In the genomic region with DNA sequence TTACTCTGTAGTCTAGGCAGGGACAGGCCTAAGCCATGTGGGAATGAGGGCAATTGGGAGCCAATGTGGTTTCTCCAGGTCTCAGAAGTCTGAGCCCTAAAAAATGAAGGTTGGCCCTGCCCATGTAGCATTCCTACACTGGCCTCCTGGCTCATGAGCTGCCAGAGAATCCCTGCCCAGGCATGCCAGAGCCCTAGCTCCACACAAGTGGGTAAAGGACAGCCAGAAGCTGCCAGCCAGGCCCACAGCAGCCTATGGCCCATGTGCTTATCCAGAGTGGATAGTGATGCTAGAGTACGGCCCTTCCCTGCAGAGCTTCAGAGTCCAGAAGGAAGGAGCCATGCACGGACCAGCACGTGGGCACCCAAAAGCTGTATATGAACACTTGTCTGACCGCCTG, we compare ENCODE assay signal across 18 mouse cellular contexts.
"Had no signal": no experiment of that assay in that cellular context is flagged by ENCODE, and none has a peak within 500 bp of the region (broad histone marks: within the 10 kb centered on the region; RNA-seq: fewer than 3 reads in every experiment).

No protein-coding gene starts in this region.

- ATAC-seq: inflammation-experienced regulatory T-cells, adult 6 months; intestine, embryonic 16.5 days; midbrain, embryonic 16.5 days had no signal

- DNase-seq: kidney, adult 18-20 months; kidney, adult 9 months; kidney, postnatal 25 days; layer of hippocampus, adult 9-11 months; lung, adult 18-20 months; lung, postnatal 10 days; lung, postnatal 36 days; thymus, adult 18-20 months; thymus, postnatal 36 days had no signal

- H3K4me3 ChIP-seq: layer of hippocampus, adult 2 months; lung, embryonic 15.5 days; megakaryocyte, embryonic 14.5 days had no signal

- H3K4me2 ChIP-seq: lung, embryonic 15.5 days; midbrain, embryonic 11.5 days had no signal

- H3K36me3 ChIP-seq: lung, embryonic 15.5 days had no signal

- H3K9me3 ChIP-seq: lung, embryonic 15.5 days had no signal

- H3K9ac ChIP-seq: liver, embryonic 14.5 days; lung, embryonic 15.5 days had no signal

- H3K27ac ChIP-seq: kidney, postnatal 0 days; layer of hippocampus, adult 2 months; liver, embryonic 14.5 days; lung, embryonic 15.5 days had no signal
